ENCODE assay signal across 24 mouse cellular contexts in the genomic region with DNA sequence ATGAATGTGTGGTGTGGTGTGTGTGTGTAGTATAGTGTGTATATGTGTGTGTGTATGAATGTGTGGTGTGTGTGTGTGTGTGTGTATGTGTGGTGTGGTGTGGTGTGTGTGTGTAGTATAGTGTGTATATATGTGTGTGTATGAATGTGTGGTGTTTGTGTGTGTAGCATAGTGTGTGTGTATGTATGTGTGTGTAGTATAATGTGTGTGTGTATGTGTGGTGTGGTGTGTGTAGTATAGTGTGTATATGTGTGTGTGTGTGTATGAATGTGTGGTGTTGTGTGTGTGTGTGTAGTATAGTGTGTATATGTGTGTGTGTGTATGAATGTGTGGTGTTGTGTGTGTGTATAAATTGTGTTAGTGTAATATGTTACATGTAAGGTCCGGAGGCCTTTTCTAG.
DNase-seq lines count a peak whose midpoint lies in the region; ATAC-seq and TF ChIP-seq lines count a peak whose summit lies in the region.
"Had no signal": no experiment of that assay in that cellular context is flagged by ENCODE, and none has a peak within 500 bp of the region (broad histone marks: within the 10 kb centered on the region; RNA-seq: fewer than 3 reads in every experiment).

No protein-coding gene starts in this region.

- no peaks in the 10 kb centered on the region for H3K9me3 ChIP-seq in forebrain, embryonic 12.5 days
- H3K9me3 ChIP-seq in forebrain, embryonic 14.5 days (replicated peaks; ENCODE audit: control insufficient read depth, low read length) = no peaks in the 10 kb centered on the region
- peaks cover 4% of the 10 kb centered on the region; the same call in 1 of the 2 replicates for H3K9me3 ChIP-seq in lung, embryonic 14.5 days (ENCODE audit: low read depth, low read length)
- H3K9me3 ChIP-seq in neural tube, embryonic 14.5 days (ENCODE audit: control insufficient read depth, low read length) = no peaks in the 10 kb centered on the region
- H3K9me3 ChIP-seq in neural tube, embryonic 15.5 days (replicated peaks) = no peaks in the 10 kb centered on the region
- H3K9me3 ChIP-seq in hindbrain, embryonic 13.5 days = no peaks in the 10 kb centered on the region
- H3K9me3 ChIP-seq: forebrain, embryonic 10.5 days; forebrain, embryonic 15.5 days; heart, embryonic 10.5 days; hindbrain, embryonic 12.5 days had no signal

- no peak overlapping the region for H3K4me2 ChIP-seq in forebrain, embryonic 12.5 days
- no peak overlapping the region for H3K4me2 ChIP-seq in forebrain, embryonic 14.5 days (ENCODE audit: low read length)
- H3K4me2 ChIP-seq in lung, embryonic 14.5 days = no peak overlapping the region
- no peak overlapping the region for H3K4me2 ChIP-seq in neural tube, embryonic 14.5 days (ENCODE audit: low read depth, low read length)
- H3K4me2 ChIP-seq in neural tube, embryonic 15.5 days = no peak overlapping the region
- no peak overlapping the region for H3K4me2 ChIP-seq in hindbrain, embryonic 13.5 days
- H3K4me2 ChIP-seq: forebrain, embryonic 15.5 days; heart, embryonic 13.5 days; hindbrain, embryonic 12.5 days had no signal

- DNase-seq in forebrain, embryonic 14.5 days (ENCODE audit: low spot score) = no peak
- no peak for DNase-seq in lung, embryonic 14.5 days
- no peak for DNase-seq in lung, postnatal 25 days (ENCODE audit: low spot score)
- DNase-seq: adrenal gland, postnatal 10 days; adrenal gland, postnatal 36 days; B cell, adult 2 months; cerebellum, adult 18-20 months; cerebellum, adult 9-10 months; cerebellum, postnatal 14 days; gastrocnemius, postnatal 25 days; heart, adult 18-20 months had no signal

- H3K27me3 ChIP-seq in forebrain, embryonic 12.5 days = no peaks in the 10 kb centered on the region
- no peaks in the 10 kb centered on the region for H3K27me3 ChIP-seq in forebrain, embryonic 14.5 days (replicated peaks; ENCODE audit: control insufficient read depth, insufficient read depth, low read length)
- H3K27me3 ChIP-seq in lung, embryonic 14.5 days (ENCODE audit: insufficient read depth, low read length) = no peaks in the 10 kb centered on the region
- no peaks in the 10 kb centered on the region for H3K27me3 ChIP-seq in neural tube, embryonic 14.5 days (ENCODE audit: control insufficient read depth, insufficient read depth, low read length)
- H3K27me3 ChIP-seq in neural tube, embryonic 15.5 days (replicated peaks) = no peaks in the 10 kb centered on the region
- no peaks in the 10 kb centered on the region for H3K27me3 ChIP-seq in hindbrain, embryonic 13.5 days
- H3K27me3 ChIP-seq: CH12.LX; forebrain, embryonic 15.5 days; heart, embryonic 13.5 days; hindbrain, embryonic 12.5 days; Patski had no signal

- H3K27ac ChIP-seq in forebrain, embryonic 12.5 days = no peak overlapping the region
- H3K27ac ChIP-seq in forebrain, embryonic 14.5 days (ENCODE audit: low read depth, low read length) = no peak overlapping the region
- no peak overlapping the region for H3K27ac ChIP-seq in lung, embryonic 14.5 days (ENCODE audit: low read depth)
- H3K27ac ChIP-seq in neural tube, embryonic 14.5 days (ENCODE audit: low read depth, low read length) = no peak overlapping the region
- H3K27ac ChIP-seq in neural tube, embryonic 15.5 days (replicated peaks) = no peak overlapping the region
- no peak overlapping the region for H3K27ac ChIP-seq in hindbrain, embryonic 13.5 days
- H3K27ac ChIP-seq: forebrain, embryonic 10.5 days; forebrain, embryonic 15.5 days; heart, embryonic 10.5 days; heart, embryonic 13.5 days; hindbrain, embryonic 12.5 days had no signal

- no peak for ATAC-seq in forebrain, embryonic 12.5 days (ENCODE audit: low FRiP score)
- no peak for ATAC-seq in forebrain, embryonic 14.5 days
- ATAC-seq in lung, embryonic 14.5 days (ENCODE audit: insufficient read depth) = 0 out of 2 replicates have a peak, but pooled peaks have one; percentile 52
- peak; percentile 38; the same call in 1 of the 2 replicates for ATAC-seq in neural tube, embryonic 14.5 days (ENCODE audit: low read depth)
- no peak for ATAC-seq in neural tube, embryonic 15.5 days (ENCODE audit: low FRiP score)
- no peak for ATAC-seq in hindbrain, embryonic 13.5 days (ENCODE audit: low FRiP score)
- ATAC-seq: forebrain, embryonic 15.5 days; hindbrain, embryonic 16.5 days; Patski had no signal

- no peaks in the 10 kb centered on the region for H3K36me3 ChIP-seq in forebrain, embryonic 12.5 days (replicated peaks)
- no peaks in the 10 kb centered on the region for H3K36me3 ChIP-seq in forebrain, embryonic 14.5 days (ENCODE audit: control insufficient read depth, insufficient read depth, low read length)
- H3K36me3 ChIP-seq in lung, embryonic 14.5 days (ENCODE audit: insufficient read depth) = no peaks in the 10 kb centered on the region
- no peaks in the 10 kb centered on the region for H3K36me3 ChIP-seq in neural tube, embryonic 14.5 days (ENCODE audit: control insufficient read depth, insufficient read depth, low read length)
- no peaks in the 10 kb centered on the region for H3K36me3 ChIP-seq in neural tube, embryonic 15.5 days
- no peaks in the 10 kb centered on the region for H3K36me3 ChIP-seq in hindbrain, embryonic 13.5 days
- H3K36me3 ChIP-seq: forebrain, embryonic 10.5 days; forebrain, embryonic 15.5 days; G1E; heart, embryonic 10.5 days; heart, embryonic 13.5 days; hindbrain, embryonic 12.5 days had no signal

- H3K4me3 ChIP-seq in forebrain, embryonic 12.5 days (replicated peaks) = no peak overlapping the region
- no peak overlapping the region for H3K4me3 ChIP-seq in forebrain, embryonic 14.5 days (ENCODE audit: low read depth, low read length)
- no peak overlapping the region for H3K4me3 ChIP-seq in lung, embryonic 14.5 days (ENCODE audit: low read depth, low read length)
- H3K4me3 ChIP-seq in neural tube, embryonic 14.5 days (ENCODE audit: low read depth, low read length) = no peak overlapping the region
- H3K4me3 ChIP-seq in neural tube, embryonic 15.5 days (replicated peaks) = no peak overlapping the region
- no peak overlapping the region for H3K4me3 ChIP-seq in hindbrain, embryonic 13.5 days
- H3K4me3 ChIP-seq: forebrain, embryonic 10.5 days; forebrain, embryonic 15.5 days; heart, embryonic 10.5 days; heart, embryonic 13.5 days; hindbrain, embryonic 12.5 days had no signal

- WGBS in forebrain, embryonic 12.5 days = 95% methylated on average over 1 of the region's 1 CpGs
- WGBS in forebrain, embryonic 14.5 days = 100% methylated on average over 1 of the region's 1 CpGs
- WGBS in lung, embryonic 14.5 days = 100% methylated on average over 1 of the region's 1 CpGs
- 100% methylated on average over 1 of the region's 1 CpGs for WGBS in neural tube, embryonic 14.5 days
- whole genome bisulfite sequencing in neural tube, embryonic 15.5 days = 93% methylated on average over 1 of the region's 1 CpGs
- WGBS in hindbrain, embryonic 13.5 days = 100% methylated on average over 1 of the region's 1 CpGs

- TF ChIP-seq CTCF in lung, embryonic 14.5 days (IDR thresholded peaks at IDR 0.05; ENCODE audit: low read depth) = no peak

- H3K9ac ChIP-seq in forebrain, embryonic 12.5 days = 0 out of 2 replicates have a peak overlapping the region, but pooled peaks have one; percentile 21
- no peak overlapping the region for H3K9ac ChIP-seq in forebrain, embryonic 14.5 days (ENCODE audit: low read length)
- no peak overlapping the region for H3K9ac ChIP-seq in lung, embryonic 14.5 days
- no peak overlapping the region for H3K9ac ChIP-seq in neural tube, embryonic 14.5 days (replicated peaks; ENCODE audit: low read depth, low read length)
- no peak overlapping the region for H3K9ac ChIP-seq in neural tube, embryonic 15.5 days (replicated peaks)
- H3K9ac ChIP-seq in hindbrain, embryonic 13.5 days = no peak overlapping the region
- H3K9ac ChIP-seq: forebrain, embryonic 15.5 days; heart, embryonic 13.5 days; hindbrain, embryonic 12.5 days had no signal

- no peaks in the 10 kb centered on the region for H3K4me1 ChIP-seq in forebrain, embryonic 12.5 days
- no peaks in the 10 kb centered on the region for H3K4me1 ChIP-seq in forebrain, embryonic 14.5 days (ENCODE audit: control insufficient read depth, insufficient read depth, low read length)
- no peaks in the 10 kb centered on the region for H3K4me1 ChIP-seq in lung, embryonic 14.5 days (ENCODE audit: insufficient read depth)
- H3K4me1 ChIP-seq in neural tube, embryonic 14.5 days (ENCODE audit: control insufficient read depth, insufficient read depth, low read length) = peaks cover 5% of the 10 kb centered on the region; the same call in 1 of the 2 replicates
- peaks cover 12% of the 10 kb centered on the region for H3K4me1 ChIP-seq in neural tube, embryonic 15.5 days
- H3K4me1 ChIP-seq in hindbrain, embryonic 13.5 days (replicated peaks) = peaks cover 9% of the 10 kb centered on the region; the same call in 1 of the 2 replicates
- H3K4me1 ChIP-seq: forebrain, embryonic 10.5 days; forebrain, embryonic 15.5 days; heart, embryonic 10.5 days; heart, embryonic 13.5 days; hindbrain, embryonic 12.5 days had no signal

Comparison
In these comparisons a context has a peak if more than half of its experiments do, and no peak if none do; other contexts are left out.
1. ATAC-seq: peak in lung, embryonic 14.5 days (single experiment) and neural tube, embryonic 14.5 days (single experiment); none in forebrain, embryonic 12.5 days (single experiment), forebrain, embryonic 14.5 days (single experiment), neural tube, embryonic 15.5 days (single experiment) and hindbrain, embryonic 13.5 days (single experiment).